Mouse (Mus musculus): ENCODE results near the gene Anapc15-ps. TPM values are rescaled to one million over a fixed set of nuclear protein-coding genes. Genes with fewer than 3 reads are reported as not detected.

The Anapc15-ps gene
- total RNA-seq, 1 experiment from 2014 or later: not detected

DNA sequence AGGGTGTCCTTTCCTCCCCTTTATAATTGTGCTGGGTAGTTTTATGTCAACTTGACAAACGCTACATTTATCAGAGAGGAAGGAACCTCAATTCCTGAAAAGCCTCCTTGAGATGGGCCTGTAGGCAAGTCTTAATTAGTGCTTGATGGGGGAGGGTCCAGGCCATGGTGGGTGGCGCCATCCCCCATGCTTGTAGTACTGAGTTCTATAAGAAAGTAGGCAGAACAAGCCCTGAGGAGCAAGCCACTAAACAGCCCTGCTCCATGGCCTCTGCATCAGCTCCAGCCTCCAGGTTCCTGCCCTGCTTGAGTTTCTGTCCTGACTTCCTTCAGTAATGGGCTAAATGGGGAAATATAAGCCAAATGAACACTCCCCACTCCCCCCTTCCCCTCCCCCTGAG, 5.4 kb upstream of the Anapc15-ps start:
- ATAC-seq (replicated peaks in 1 of 2; ENCODE audit: insufficient read depth in 1 of 2, low FRiP score in 2 of 2, low TSS enrichment in 1 of 2, low read depth in 1 of 2, poor library complexity in 2 of 2, severe bottlenecking in 2 of 2): no peak

DNA sequence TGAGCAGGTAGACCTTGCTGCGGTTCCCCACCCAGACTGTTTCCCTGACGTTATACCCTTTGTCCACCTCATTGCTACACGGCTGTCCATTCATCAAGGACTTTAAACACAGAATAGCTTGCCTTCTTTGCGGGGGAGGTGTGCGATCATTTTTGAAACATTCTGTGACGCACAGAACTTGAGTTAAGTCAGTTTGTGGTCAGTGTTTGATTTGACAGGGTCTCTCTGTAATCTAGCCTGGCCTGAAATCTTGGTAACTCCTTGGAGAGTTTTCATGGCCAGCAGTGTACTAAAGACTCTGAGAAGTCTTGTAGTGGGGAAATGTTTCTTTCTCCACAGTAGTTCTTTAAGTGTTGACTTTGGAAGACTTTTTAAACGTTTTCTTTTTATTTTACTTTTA, 5.0 kb upstream of the Anapc15-ps start:
- 0 out of 4 replicates have a peak, but pooled peaks of 1 of the 2 experiments have one; percentile 9 for ATAC-seq (replicated peaks in 1 of 2; ENCODE audit: insufficient read depth in 1 of 2, low FRiP score in 2 of 2, low TSS enrichment in 1 of 2, low read depth in 1 of 2, poor library complexity in 2 of 2, severe bottlenecking in 2 of 2)

DNA sequence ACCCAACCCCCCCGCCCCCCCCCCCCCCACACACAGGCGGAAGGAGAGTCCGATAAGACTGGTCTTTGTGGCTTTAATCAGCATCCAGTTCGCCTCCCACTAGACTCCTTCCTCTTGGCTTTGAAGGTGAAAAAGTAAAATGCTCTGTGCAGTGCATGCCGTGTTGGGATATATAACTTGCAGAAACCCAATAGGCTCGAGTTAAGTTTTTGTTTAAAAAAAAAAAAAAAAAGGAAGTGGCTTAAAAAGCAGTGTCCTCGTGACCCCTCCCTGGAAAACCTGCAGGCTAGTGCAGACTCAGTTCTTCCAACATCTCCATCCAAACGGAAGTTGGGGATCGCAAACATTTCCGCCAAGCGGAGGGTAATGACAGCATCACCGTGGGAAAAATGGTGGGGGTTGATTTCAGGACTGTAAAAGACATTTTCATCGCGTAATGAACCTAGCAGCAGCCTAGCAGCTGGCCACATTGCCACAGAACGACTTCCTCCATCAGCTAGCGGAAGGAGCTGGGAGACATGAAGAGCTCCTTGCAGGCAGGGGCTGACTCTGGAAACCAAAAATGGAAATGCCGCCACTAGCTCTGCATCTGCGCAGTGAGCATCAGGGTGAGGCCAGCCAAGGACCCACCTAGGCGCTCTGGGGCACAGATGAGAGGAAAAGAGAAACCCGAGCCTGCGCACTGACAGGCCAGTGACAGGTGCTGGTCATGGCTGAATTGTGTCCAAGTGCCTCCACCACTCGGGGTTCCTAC, 4.3 kb upstream of the Anapc15-ps start:
- ATAC-seq (replicated peaks in 1 of 2; ENCODE audit: insufficient read depth in 1 of 2, low FRiP score in 2 of 2, low TSS enrichment in 1 of 2, low read depth in 1 of 2, poor library complexity in 2 of 2, severe bottlenecking in 2 of 2): peak; percentile 91 to 96

DNA sequence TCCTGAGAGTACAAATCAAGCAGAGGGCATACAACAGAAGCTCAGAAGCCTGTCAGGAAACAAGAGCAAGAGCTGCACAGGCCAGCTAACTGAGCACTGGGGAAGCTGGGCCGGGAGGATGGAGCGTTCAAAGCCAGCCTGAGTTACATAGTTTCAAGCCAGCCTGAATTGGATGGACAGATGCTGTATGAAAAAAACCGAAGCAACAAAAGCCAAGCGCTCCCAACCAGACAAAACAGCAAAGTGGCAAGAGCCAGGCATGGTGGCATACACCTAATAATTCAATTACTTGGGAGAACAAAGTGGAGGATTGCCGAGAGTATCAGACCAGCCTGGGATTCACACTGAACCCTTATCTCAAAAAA, 3.7 kb upstream of the Anapc15-ps start:
- ATAC-seq (replicated peaks in 1 of 2; ENCODE audit: insufficient read depth in 1 of 2, low FRiP score in 2 of 2, low TSS enrichment in 1 of 2, low read depth in 1 of 2, poor library complexity in 2 of 2, severe bottlenecking in 2 of 2): no peak

DNA sequence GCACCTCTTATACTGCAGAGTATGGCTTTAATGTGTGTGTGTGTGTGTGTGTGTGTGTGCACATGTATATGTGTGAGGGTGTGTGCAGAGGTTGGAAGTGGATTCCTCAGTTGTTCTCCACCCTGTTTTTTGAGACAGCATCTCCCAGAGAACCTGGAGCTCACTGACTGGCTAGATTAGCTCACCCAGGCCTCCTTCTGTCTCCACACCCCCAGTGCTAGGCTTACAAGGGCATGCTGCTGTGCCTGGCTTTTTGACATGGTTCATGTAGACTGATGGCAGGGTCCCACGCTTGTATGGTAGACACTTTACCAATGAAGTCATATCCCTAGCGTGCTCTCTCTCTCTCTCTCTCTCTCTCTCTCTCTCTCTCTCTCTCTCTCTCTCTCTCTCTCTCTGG, 3.1 kb upstream of the Anapc15-ps start:
- ATAC-seq (replicated peaks in 1 of 2; ENCODE audit: insufficient read depth in 1 of 2, low FRiP score in 2 of 2, low TSS enrichment in 1 of 2, low read depth in 1 of 2, poor library complexity in 2 of 2, severe bottlenecking in 2 of 2): no peak

DNA sequence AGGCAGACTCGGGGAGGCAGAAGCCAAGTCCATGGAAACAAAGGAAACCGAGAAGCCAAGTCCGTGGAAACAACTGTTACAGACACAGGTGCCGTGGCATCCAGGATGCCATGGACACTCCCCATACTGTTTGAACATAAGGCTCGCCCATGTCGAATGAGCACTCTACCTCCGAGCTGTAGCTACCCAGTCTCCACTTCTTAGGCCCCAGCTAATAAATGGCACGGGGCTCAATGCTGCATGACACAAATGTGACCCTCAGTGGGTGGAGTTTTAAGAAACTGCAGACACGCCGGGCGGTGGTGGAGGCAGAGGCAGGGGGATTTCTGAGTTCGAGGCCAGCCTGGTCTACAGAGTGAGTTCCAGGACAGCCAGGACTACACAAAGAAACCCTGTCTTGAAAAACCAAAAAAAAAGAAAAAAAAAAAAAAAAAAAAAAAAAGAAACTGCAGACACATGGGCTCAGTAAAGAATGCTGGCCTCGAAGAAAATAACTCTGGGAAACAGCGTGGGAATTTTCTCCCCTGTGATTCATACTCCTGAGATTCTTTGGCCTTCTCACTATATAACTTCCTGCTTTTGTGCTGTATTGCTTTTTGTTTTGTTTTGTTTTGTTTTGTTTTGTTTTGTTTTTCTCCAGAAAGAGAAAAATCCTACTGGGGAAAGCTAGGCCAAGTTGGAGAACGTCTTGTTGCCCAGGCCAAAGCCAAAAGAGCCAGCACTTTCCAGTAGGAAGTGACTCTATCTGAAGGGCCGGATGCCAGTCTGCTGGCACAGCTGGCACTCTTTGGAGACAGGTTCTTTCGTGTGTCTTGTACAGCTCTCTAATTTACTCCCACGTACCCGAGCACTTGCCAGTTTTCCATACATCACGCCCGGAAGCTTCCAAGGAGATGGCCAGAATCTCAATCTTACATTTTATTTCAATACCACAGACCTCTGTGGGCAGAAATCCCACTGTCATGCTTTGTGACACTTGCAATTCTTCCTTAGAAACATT, 2.2 kb downstream of the Anapc15-ps start:
- no peak for ATAC-seq (replicated peaks in 1 of 2; ENCODE audit: insufficient read depth in 1 of 2, low FRiP score in 2 of 2, low TSS enrichment in 1 of 2, low read depth in 1 of 2, poor library complexity in 2 of 2, severe bottlenecking in 2 of 2)

DNA sequence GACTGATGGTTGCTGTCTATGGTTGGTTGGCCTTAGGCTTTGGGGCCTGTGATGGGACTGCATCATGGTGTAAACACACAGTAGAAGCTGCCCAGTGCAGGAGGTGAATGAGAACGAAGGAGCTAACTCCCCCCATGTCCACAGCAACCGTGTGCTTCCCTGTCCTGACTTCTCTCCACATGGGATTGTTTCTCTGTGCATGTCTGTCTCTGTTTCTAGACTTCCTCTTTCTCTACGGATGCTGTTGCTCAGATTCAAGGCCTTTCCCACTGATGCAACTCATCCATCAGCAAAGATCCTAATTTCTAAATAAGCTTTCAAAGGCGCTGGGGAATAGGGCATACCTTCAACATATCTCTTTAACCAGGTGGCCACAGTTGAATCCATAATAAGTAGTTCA, 3.4 kb downstream of the Anapc15-ps start:
- no peak; a peak in 1 of 4 replicates for ATAC-seq (replicated peaks in 1 of 2; ENCODE audit: insufficient read depth in 1 of 2, low FRiP score in 2 of 2, low TSS enrichment in 1 of 2, low read depth in 1 of 2, poor library complexity in 2 of 2, severe bottlenecking in 2 of 2)

DNA sequence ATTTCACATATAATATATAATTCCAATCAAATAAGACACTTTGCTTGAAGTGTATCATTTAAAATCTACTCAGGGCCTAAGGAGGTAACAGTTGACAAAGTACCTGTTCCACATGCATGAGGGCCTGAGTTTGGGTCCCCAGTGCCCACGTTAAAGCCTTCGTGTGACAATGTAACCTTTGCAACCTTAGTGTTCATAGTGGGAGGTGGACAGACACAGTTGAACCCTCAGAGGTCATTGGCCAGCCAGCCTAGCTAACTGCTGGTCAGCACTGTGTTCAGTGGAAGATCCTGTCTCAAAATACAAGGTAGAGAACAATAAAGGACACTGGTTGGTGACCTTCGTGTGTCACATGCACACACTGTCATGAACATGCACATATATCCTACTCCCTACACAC, 4.2 kb downstream of the Anapc15-ps start:
- no peak for ATAC-seq (replicated peaks in 1 of 2; ENCODE audit: insufficient read depth in 1 of 2, low FRiP score in 2 of 2, low TSS enrichment in 1 of 2, low read depth in 1 of 2, poor library complexity in 2 of 2, severe bottlenecking in 2 of 2)

DNA sequence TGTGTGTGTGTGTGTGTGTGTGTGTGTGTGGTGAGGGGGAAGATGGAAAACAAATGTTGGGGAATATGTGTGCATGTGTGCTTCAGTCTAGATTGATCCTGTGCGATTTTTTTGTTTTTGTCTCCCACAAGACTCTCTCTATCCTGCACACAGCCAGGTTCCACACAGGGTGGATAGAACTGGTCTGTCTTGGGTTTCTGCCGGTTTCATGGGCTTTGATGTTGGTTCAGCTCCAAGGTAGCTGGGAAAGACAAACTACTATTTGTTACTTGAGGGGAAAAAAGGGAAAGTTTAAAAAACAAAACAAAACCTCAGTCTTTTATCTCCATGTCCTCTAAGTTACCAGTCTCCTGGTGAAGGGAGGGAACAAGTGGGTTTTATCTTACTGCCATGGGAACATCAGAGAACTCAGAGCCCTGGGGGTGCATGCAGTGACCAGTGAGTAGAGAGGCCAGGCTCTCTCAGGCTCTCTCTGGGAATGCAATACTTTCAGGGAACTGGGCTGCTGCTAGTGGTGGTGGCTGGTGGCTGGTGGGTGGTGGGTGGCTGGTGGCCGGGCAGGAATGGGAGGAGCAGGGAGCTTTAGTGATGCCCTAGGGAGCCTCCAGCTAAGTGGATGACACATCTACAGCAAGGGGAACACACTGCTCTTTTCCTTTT, 5.8 kb downstream of the Anapc15-ps start:
- no peak for ATAC-seq (replicated peaks in 1 of 2; ENCODE audit: insufficient read depth in 1 of 2, low FRiP score in 2 of 2, low TSS enrichment in 1 of 2, low read depth in 1 of 2, poor library complexity in 2 of 2, severe bottlenecking in 2 of 2)

DNA sequence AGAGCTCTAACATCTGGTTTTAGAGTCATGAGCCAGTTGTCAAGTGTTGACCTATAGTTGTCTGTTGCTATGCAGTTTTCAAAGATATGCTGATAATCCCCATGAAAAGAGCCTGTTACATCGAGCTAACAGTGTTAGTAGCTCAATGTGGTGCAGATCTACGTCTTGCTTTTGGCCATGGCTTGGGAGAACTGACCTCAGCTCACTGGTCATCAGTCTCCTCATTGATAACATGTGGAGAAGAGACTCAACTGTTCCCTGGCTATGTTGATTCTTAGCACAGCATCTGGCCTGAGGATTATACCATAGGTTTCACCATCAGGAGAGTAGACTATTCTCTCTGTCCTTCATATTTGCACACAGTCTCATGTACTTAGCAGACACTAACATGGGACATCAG, 6.5 kb downstream of the Anapc15-ps start:
- no peak for ATAC-seq (replicated peaks in 1 of 2; ENCODE audit: insufficient read depth in 1 of 2, low FRiP score in 2 of 2, low TSS enrichment in 1 of 2, low read depth in 1 of 2, poor library complexity in 2 of 2, severe bottlenecking in 2 of 2)

DNA sequence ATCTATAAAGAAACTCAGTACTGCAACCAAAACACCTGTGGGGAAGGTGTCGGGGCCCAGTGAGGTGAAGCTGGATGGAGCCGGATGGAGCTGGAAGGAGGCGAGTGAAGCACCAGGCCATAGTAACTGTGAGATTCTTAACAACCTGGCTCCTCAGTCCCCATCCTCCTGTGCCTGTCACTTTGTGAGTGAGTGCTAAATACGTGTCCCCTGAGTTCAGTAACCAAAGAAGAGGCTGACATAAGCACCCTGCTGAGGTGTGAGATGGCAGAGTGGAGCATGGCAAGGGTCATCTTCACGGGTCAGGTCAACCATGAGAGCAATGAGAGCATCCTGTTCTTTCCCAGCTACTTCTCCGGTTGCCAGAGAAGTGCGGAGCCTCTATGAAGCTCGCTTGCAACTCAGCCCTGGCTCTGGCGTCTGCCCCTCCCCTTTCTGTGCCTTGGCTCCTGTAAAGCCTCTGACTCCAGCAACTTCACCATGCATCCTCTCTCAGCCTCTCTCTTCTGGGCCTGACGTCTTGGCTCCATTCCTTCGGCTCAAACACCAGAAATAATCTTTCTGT, 7.7 kb downstream of the Anapc15-ps start:
- no peak for ATAC-seq (replicated peaks in 1 of 2; ENCODE audit: insufficient read depth in 1 of 2, low FRiP score in 2 of 2, low TSS enrichment in 1 of 2, low read depth in 1 of 2, poor library complexity in 2 of 2, severe bottlenecking in 2 of 2)

DNA sequence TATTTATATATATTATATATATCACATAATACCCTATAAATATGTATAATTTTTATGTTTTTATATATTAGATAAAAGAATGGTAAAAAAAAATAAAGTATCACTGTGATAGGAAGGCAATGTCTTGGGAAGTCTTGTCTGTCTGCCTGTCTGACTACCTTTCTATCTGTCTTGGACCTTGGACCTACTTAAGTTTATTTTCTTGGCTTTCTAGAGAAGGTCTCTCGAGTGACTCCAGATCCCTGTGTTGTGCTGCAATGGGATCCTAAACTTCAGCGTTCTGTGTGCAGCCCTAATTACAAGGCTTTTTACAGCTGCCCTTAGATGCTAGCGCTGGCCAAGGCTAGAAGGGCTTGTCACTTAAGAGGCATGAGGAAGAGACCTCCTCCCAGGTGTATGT, 8.6 kb downstream of the Anapc15-ps start:
- ATAC-seq (replicated peaks in 1 of 2; ENCODE audit: insufficient read depth in 1 of 2, low FRiP score in 2 of 2, low TSS enrichment in 1 of 2, low read depth in 1 of 2, poor library complexity in 2 of 2, severe bottlenecking in 2 of 2): no peak

DNA sequence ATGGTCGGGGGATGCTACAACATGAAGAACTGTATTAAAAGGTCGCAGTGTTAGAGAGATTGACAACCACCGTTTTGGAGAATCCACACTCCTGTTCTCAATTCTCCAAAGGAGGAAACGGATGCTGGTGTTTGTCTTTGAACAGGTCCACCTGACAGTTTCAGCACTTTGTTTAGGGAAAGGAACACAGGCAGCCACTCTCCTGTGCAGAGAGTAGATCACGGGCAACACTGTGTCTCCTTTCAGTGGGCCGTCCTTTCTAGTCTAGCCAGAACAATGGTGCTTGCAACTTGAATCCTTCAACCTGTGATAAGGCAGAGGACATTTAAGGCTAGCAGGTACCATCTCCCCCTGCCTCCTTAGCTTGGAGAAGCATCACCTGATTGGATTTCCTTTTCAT, 12.9 kb downstream of the Anapc15-ps start:
- no peak for ATAC-seq (replicated peaks in 1 of 2; ENCODE audit: insufficient read depth in 1 of 2, low FRiP score in 2 of 2, low TSS enrichment in 1 of 2, low read depth in 1 of 2, poor library complexity in 2 of 2, severe bottlenecking in 2 of 2)

DNA sequence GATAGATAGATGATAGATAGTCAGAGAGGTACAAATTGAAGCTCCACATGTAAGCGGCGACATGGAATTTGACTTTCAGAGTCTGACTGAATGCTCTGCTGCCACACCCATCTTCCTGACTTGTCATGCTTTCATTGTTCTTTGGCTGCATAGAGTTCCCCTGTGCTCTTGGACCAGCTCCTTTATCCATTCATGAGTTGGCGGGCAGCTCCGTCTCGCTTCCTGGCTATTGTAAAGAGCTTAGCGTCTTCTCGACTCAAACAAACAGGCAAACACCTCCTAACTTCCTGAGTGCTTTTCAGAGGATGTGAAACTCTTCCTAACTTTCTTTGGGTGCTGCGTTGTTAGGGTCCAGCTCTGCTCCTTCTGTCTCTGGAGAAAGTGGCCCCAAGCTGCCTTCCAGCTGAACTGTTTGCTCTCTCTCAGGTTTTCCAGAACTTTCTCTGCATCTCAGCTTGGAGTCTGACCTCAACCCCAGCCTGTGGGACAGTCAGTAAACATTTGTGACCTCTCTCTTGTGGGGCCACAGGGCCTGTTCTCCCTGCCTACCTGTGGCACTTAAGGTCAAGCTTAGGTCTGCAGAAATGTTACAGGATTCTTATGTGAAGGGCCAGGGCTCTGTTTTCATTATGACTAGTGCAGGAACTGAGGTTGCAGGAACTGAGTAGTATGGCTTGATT, 13.6 kb downstream of the Anapc15-ps start:
- no peak for ATAC-seq (replicated peaks in 1 of 2; ENCODE audit: insufficient read depth in 1 of 2, low FRiP score in 2 of 2, low TSS enrichment in 1 of 2, low read depth in 1 of 2, poor library complexity in 2 of 2, severe bottlenecking in 2 of 2)

DNA sequence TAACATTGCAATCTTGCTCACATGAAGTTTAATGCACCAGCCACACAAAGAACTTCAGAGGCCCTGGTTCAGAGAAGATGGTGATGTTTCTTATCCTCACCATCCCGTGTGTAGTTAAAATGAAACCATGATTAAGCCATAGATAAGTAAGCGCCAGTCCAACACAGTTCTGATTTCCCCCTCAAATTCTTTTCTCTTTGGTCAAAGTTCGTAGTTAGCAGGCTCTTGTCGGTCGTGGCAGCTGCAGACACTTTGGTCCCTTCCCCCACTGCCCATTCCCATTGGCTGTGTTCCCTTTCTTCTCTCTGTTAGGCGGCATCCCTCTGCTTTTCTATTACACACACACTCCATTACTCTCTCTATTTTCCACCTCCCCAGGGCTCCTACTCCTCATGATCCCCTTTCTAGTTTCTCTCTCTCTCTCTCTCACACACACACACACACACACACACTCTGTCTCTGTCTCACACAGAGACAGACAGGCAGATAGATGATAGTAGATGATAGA, 14.4 kb downstream of the Anapc15-ps start:
- no peak for ATAC-seq (replicated peaks in 1 of 2; ENCODE audit: insufficient read depth in 1 of 2, low FRiP score in 2 of 2, low TSS enrichment in 1 of 2, low read depth in 1 of 2, poor library complexity in 2 of 2, severe bottlenecking in 2 of 2)

DNA sequence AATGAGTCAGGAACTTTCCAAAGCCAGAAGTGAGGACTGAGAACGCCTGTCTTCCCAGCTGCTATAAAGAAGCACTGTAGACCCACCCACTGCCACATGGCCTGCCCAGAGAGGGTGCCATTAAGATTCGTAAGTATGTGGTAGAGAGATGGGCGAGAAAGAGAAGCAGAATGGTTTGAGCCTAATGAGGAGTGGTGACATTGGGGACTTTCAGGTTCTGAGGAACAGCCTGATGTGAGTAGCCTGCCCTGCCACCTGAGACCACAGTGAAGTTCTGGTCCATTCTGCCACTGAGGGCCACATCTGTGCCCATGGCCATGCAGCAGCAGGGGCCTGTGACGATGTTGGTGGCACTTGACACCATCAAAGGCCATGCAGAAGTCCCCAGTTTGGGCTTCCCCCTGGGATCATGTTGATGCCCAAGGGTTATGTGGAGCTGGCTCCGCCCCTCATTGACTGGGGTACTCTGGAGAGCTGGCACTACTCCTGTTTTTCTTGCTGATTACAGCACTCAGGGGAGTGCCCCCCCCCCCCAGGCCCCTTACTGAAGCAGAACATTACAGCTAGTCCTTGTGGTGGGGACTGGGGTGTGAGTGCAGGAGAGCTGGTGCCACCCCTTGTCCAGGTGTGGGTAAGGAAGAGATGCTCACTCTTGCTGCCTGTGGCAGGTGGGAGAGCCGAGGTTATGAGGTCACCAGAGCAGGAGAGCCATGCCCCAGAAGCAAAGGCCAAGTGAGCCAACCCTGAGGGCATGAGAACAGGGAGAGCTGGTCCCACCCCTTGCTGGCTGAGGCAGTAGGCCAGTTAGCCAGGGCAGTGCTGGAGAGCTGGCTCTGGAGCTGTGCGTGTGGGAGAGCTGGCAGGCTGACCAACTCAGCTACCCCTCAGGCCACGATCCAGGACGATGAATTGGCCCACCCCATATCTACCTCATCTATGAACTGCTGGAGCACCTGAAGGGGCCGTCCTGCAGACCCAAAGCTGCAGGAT, 16.7 kb downstream of the Anapc15-ps start:
- no peak for ATAC-seq (replicated peaks in 1 of 2; ENCODE audit: insufficient read depth in 1 of 2, low FRiP score in 2 of 2, low TSS enrichment in 1 of 2, low read depth in 1 of 2, poor library complexity in 2 of 2, severe bottlenecking in 2 of 2)

Data from hematopoietic stem cell, adult 5-6 weeks (primary cell).